Mouse (Mus musculus) cerebellum, adult 9-10 months (tissue): ENCODE results near the gene Pard6b.

Experiments used
- DNase-seq: peaks from one replicate; pipeline ENCODE4 v3.0.0; 2022

The Pard6b gene

GRCm38 (mm10) chr2:168065511-168065910 lies 15.3 kb upstream of the Pard6b start:
- DNase-seq = no peak

- DNase-seq = no peak
These were observed 14.0 kb upstream of the Pard6b start for GRCm38 (mm10) chr2:168066783-168067182.

- no peak for DNase-seq
These were observed 10.4 kb upstream of the Pard6b start for GRCm38 (mm10) chr2:168070425-168070824.

- DNase-seq = no peak
These were observed 8.2 kb upstream of the Pard6b start for GRCm38 (mm10) chr2:168072436-168073131.

GRCm38 (mm10) chr2:168073722-168074121 lies 7.1 kb upstream of the Pard6b start:
- DNase-seq = no peak

- no peak for DNase-seq
These were observed 6.3 kb upstream of the Pard6b start for GRCm38 (mm10) chr2:168074457-168074856.

GRCm38 (mm10) chr2:168076840-168077576 lies 3.8 kb upstream of the Pard6b start:
- DNase-seq = no peak

- peak; percentile 41 for DNase-seq
These were observed 2.5 kb upstream of the Pard6b start for GRCm38 (mm10) chr2:168078107-168078830.

GRCm38 (mm10) chr2:168081299-168081932 lies 612 bp downstream of the Pard6b start:
- DNase-seq = no peak

- DNase-seq = no peak
These were observed 1.1 kb downstream of the Pard6b start for GRCm38 (mm10) chr2:168081933-168082306.

GRCm38 (mm10) chr2:168083593-168083992 lies 2.8 kb downstream of the Pard6b start:
- no peak for DNase-seq

- no peak for DNase-seq
These were observed 3.4 kb downstream of the Pard6b start for GRCm38 (mm10) chr2:168084228-168084627.

- DNase-seq = no peak
These were observed 4.9 kb downstream of the Pard6b start for GRCm38 (mm10) chr2:168085621-168086265.

- no peak for DNase-seq
These were observed 5.5 kb downstream of the Pard6b start for GRCm38 (mm10) chr2:168086318-168086717.

GRCm38 (mm10) chr2:168086839-168087238 lies 6.0 kb downstream of the Pard6b start:
- DNase-seq = no peak

- DNase-seq = no peak
These were observed 10.8 kb downstream of the Pard6b start for GRCm38 (mm10) chr2:168091560-168091959.

GRCm38 (mm10) chr2:168093077-168093476 lies 12.3 kb downstream of the Pard6b start:
- DNase-seq = no peak

GRCm38 (mm10) chr2:168095077-168095476 lies 14.3 kb downstream of the Pard6b start:
- DNase-seq = no peak

- no peak for DNase-seq
These were observed 15.7 kb downstream of the Pard6b start for GRCm38 (mm10) chr2:168096487-168096886.

GRCm38 (mm10) chr2:168098040-168098439 lies 17.2 kb downstream of the Pard6b start:
- peak; percentile 66 for DNase-seq

- DNase-seq = no peak
These were observed 19.2 kb downstream of the Pard6b start for GRCm38 (mm10) chr2:168100008-168100407.

- no peak for DNase-seq
These were observed 21.0 kb downstream of the Pard6b start for GRCm38 (mm10) chr2:168101805-168102204.

GRCm38 (mm10) chr2:168103341-168103740 lies 22.5 kb downstream of the Pard6b start:
- no peak for DNase-seq
